Mouse (Mus musculus): ENCODE measurements at regions not wholly inside any gene's neighbourhood (a gene's known extent, or its start where the extent isn't known, plus 50 kb on each side); places are given as distances from the start of the nearest gene placed in this dataset.

DNA sequence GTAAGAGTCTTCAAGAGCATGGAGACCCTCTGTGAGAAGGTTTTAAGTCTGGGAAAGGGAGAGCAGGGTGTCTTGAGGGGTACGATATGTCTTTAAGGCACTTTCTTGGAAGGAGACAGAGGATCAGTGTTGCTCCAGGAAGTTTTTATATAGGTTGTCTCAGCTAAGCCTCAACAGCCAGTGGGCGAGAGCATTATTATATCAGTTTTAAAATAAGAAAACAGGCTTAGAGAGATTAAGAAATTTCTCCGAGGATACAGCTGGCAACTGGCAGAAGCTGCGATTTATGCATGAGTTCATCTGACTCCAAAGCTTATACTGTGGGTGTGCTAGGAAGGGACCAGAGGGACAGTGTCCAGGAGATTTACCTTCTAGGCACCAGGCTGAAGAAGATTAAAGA, 188.0 kb upstream of the Eif4g2 start:
- TF ChIP-seq POLR2A (IDR thresholded peaks at IDR 0.05; ENCODE audit: borderline replicate concordance, extremely low read depth, low read depth, low read length), result no peak
- no peak for TF ChIP-seq CTCF (IDR thresholded peaks at IDR 0.05; ENCODE audit: insufficient read depth, low read length)
